Mouse (Mus musculus) testis, adult 2 months (tissue): ENCODE data around the gene Olfr854. TPM values are rescaled to one million over a fixed set of nuclear protein-coding genes. Genes with fewer than 3 reads are reported as not detected.

ENCODE experiments used
- H3K27ac ChIP-seq: fragments of 200-500 bp; 2 replicates; pipeline ENCODE4 v1.5.1; 2012; ENCODE audit warnings: low read depth, low read length; ENCODE audit not compliant: control insufficient read depth, insufficient read depth
- H3K27me3 ChIP-seq: fragments of 200-500 bp; 2 replicates; pipeline ENCODE4 v1.6.1; 2012; ENCODE audit warnings: mild to moderate bottlenecking, low read length, moderate library complexity; ENCODE audit not compliant: control insufficient read depth, insufficient read depth
- H3K36me3 ChIP-seq: fragments of 200-500 bp; 2 replicates; pipeline ENCODE4 v1.6.1; 2012; ENCODE audit warnings: mild to moderate bottlenecking, low read length; ENCODE audit not compliant: control insufficient read depth, insufficient read depth
- H3K4me1 ChIP-seq: fragments of 200-500 bp; 2 replicates; pipeline ENCODE4 v1.6.1; 2012; ENCODE audit warnings: low read length; ENCODE audit not compliant: control insufficient read depth, insufficient read depth
- H3K4me3 ChIP-seq: fragments of 200-500 bp; 2 replicates; pipeline ENCODE4 v1.5.1; 2012; ENCODE audit warnings: low read depth, mild to moderate bottlenecking, low read length, moderate library complexity, mixed read lengths; ENCODE audit not compliant: control insufficient read depth
- CTCF ChIP-seq: fragments of 200-500 bp; IDR thresholded peaks from 2 replicates; pipeline ENCODE4 v1.5.1; 2012; ENCODE audit warnings: low read depth, mild to moderate bottlenecking, inconsistent platforms, low read length, moderate library complexity; ENCODE audit not compliant: control insufficient read depth, insufficient read depth, insufficient replicate concordance
- POLR2A ChIP-seq: fragments of 200-500 bp; IDR thresholded peaks from 2 replicates; pipeline ENCODE4 v1.6.1; 2012; ENCODE audit warnings: low read depth, mild to moderate bottlenecking, inconsistent platforms, low read length, moderate library complexity; ENCODE audit not compliant: control insufficient read depth
- polyA plus RNA-seq: library from polyadenylated mRNA; depleted of rRNA; stranded (reverse); fragments of >200 nt; gene quantifications from 2 replicates; pipeline ENCODE4 v1.2.3, GENCODE M21; 2012; rRNA removed

Gene Olfr854
- polyA plus RNA-seq = not detected in 2 replicates

- Histone ChIP-seq H3K36me3 (no peaks in the 10 kb centered on the region), H3K27ac (no peak within 1 kb of the TSS), H3K4me1 (no peaks in the 10 kb centered on the region), H3K4me3 (no peak within 1 kb of the TSS), H3K27me3 (no peaks in the 10 kb centered on the region)
- TF ChIP-seq POLR2A = no peak
- no peak for TF ChIP-seq CTCF
Observed at GRCm38 (mm10) chr9:19567282-19567681, at the start of gene Olfr854. TSS of gene Olfr854 (minus strand) at chr9:19567382.

- Histone ChIP-seq H3K4me3 (no peak within 1 kb of the TSS), H3K4me1 (no peaks in the 10 kb centered on the region), H3K27ac (no peak within 1 kb of the TSS)
Observed at GRCm38 (mm10) chr9:19582317-19582716, 15.1 kb upstream of the Olfr854 start, which contains the start of gene Olfr855. TSS of gene Olfr855 (plus strand) at chr9:19582617.

GRCm38 (mm10) chr9:19540976-19541375 is 26.2 kb downstream of the Olfr854 start, which contains the start of gene Olfr853:
TSS of gene Olfr853 (minus strand) at chr9:19541076.
- Histone ChIP-seq H3K27ac (no peak within 1 kb of the TSS), H3K4me1 (no peaks in the 10 kb centered on the region), H3K4me3 (no peak within 1 kb of the TSS), H3K36me3 (no peaks in the 10 kb centered on the region), H3K27me3 (no peaks in the 10 kb centered on the region)
- no peak for TF ChIP-seq POLR2A
- TF ChIP-seq CTCF = no peak

More at GRCm38 (mm10) chr9:19582317-19582716, 15.1 kb upstream of the Olfr854 start, which contains the start of gene Olfr855:
- H3K36me3 ChIP-seq = no peaks in the 10 kb centered on the region
- no peaks in the 10 kb centered on the region for H3K27me3 ChIP-seq
- no peak for TF ChIP-seq CTCF
- no peak for TF ChIP-seq POLR2A

Other genes starting within 250 kb of the Olfr854 start
- not detected in 2 replicates for gene Olfr845, start 230.9 kb downstream of the Olfr854 start, polyA plus RNA-seq
- gene Olfr846, start 203.4 kb downstream of the Olfr854 start, polyA plus RNA-seq = not detected in 2 replicates
- not detected in 2 replicates for gene Olfr847, start 188.7 kb downstream of the Olfr854 start, polyA plus RNA-seq
- not detected in 2 replicates for gene Olfr849, start 127.1 kb downstream of the Olfr854 start, polyA plus RNA-seq
- gene Olfr850, start 89.1 kb downstream of the Olfr854 start, polyA plus RNA-seq = not detected in 2 replicates
- gene Olfr851, start 74.1 kb downstream of the Olfr854 start, polyA plus RNA-seq = not detected in 2 replicates
- not detected in 2 replicates for gene Olfr853, start 26.3 kb downstream of the Olfr854 start, polyA plus RNA-seq
- not detected in 2 replicates for gene Olfr855, start 15.2 kb upstream of the Olfr854 start, polyA plus RNA-seq
- 10.6 and 10.7 TPM in 2 replicates for gene Zfp317, start 54.7 kb upstream of the Olfr854 start, polyA plus RNA-seq
- gene Olfr857, start 142.1 kb upstream of the Olfr854 start, polyA plus RNA-seq = not detected in 2 replicates
- not detected in 2 replicates for gene Olfr58, start 212.9 kb upstream of the Olfr854 start, polyA plus RNA-seq
- not detected in 2 replicates for gene Olfr859, start 237.5 kb upstream of the Olfr854 start, polyA plus RNA-seq